Mouse (Mus musculus) bone marrow, adult 2 months (tissue): ENCODE results near the gene Nudcd3. TPM values are rescaled to one million over a fixed set of nuclear protein-coding genes. Genes with fewer than 3 reads are reported as not detected.

Experiments
- H3K27ac ChIP-seq: fragments of 200-500 bp; 2 replicates; pipeline ENCODE4 v1.5.1; 2012; ENCODE audit warnings: low read depth, mild to moderate bottlenecking, control low read depth, inconsistent platforms, low read length; ENCODE audit not compliant: control insufficient read depth, poor library complexity, insufficient read depth
- H3K4me1 ChIP-seq: fragments of 200-500 bp; 2 replicates; pipeline ENCODE4 v1.6.1; 2011; ENCODE audit warnings: low read length; ENCODE audit not compliant: control insufficient read depth, insufficient read depth
- H3K4me3 ChIP-seq: fragments of 200-500 bp; replicated peaks from 2 replicates; pipeline ENCODE3; 2011; ENCODE audit warnings: mild to moderate bottlenecking, low read depth, low read length, control low read depth; ENCODE audit not compliant: control insufficient read depth
- CTCF ChIP-seq: fragments of 200-500 bp; IDR thresholded peaks from 2 replicates; pipeline ENCODE4 v1.5.1; 2011; ENCODE audit warnings: low read length, control low read depth; ENCODE audit not compliant: control insufficient read depth, insufficient read depth
- POLR2A ChIP-seq: fragments of 200-500 bp; IDR thresholded peaks from 2 replicates; pipeline ENCODE4 v1.6.1; 2011; ENCODE audit warnings: low read depth, mild to moderate bottlenecking, control low read depth, low read length, borderline replicate concordance; ENCODE audit not compliant: control insufficient read depth
- WGBS: fragments of 180-500 bp; shearing (Covaris S2); methylation state at CpG from one replicate; pipeline ENCODE4 v1.1.7; 2018; 5-methylcytosine and 5-hydroxymethylcytosine counted together
- polyA plus RNA-seq: library from polyadenylated mRNA; stranded (reverse); fragments of >200 nt; gene quantifications from 2 replicates; pipeline ENCODE4 v1.2.4, GENCODE M21; 2011; ENCODE audit warnings: low replicate concordance; ENCODE audit not compliant: missing spikeins, insufficient read depth, insufficient read length

Nudcd3 gene
- polyA plus RNA-seq, 1 experiment, result 25.4 TPM

DNA sequence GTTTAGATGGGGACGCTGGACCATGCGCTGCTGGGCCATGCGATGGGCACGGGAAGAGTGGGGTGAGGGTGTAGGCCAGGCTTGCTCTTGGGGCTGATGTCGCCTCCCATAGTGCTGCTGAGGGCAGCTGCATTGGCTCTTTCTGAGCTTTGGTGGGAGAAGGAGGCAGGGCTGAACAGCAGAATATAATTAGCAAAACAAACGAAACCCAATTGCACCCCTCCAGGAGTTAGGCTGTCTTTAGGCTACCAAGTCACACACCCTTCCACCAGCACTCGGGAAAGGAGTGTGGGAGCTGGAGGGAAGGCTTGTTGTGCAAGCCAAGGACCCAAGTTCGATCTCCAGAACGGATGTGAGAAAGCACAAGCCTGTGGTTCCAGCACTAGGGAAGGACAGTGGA, 133.1 kb downstream of the Nudcd3 start:
- Histone ChIP-seq H3K27ac (no peak overlapping the region), H3K4me3 (no peak overlapping the region), H3K4me1 (no peaks in the 10 kb centered on the region)
- 50% methylated on average over 9 of the region's 9 CpGs for WGBS
- TF ChIP-seq CTCF (no peak), POLR2A (no peak)

DNA sequence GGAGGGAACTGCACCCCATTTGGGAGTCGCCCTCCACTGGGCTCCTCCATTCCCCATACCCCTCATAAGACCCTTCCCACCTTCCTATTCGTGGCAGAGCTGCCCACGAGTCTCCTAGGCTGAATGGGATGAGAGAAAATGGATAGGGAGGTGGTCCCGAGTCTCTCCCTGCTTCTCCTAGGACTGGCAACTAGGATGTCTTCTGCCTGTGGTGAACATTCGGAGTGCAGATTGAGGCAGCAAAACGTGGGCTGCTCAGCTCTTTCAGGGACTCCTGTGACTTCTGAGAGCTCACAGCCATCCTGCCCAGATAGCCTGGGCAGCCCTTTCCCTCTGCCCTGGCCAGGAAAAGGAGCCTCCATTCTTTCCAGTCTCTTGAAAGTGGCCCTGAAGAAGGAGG, 134.0 kb downstream of the Nudcd3 start, which contains the start of gene Camk2b:
TSS of gene Camk2b (minus strand) at position 187 of the 400 bp plus-strand sequence.
- no peak for TF ChIP-seq POLR2A
- no peak for TF ChIP-seq CTCF
- Histone ChIP-seq H3K27ac (0 out of 2 replicates have a peak within 1 kb of the TSS, but pooled peaks have one; percentile 8), H3K4me3 (no peak within 1 kb of the TSS), H3K4me1 (no peaks in the 10 kb centered on the region)
- 16% methylated on average over 6 of the region's 6 CpGs for WGBS

- 5% methylated on average over 95 of the region's 95 CpGs for WGBS
- Histone ChIP-seq H3K4me1 (no peaks in the 10 kb centered on the region), H3K4me3 (no peak overlapping the region), H3K27ac (0 out of 2 replicates have a peak overlapping the region, but pooled peaks have one; percentile 8)
- TF ChIP-seq POLR2A, result no peak
- no peak for TF ChIP-seq CTCF
Measured at GRCm38 (mm10) chr11:6065551-6066121, 134.6 kb downstream of the Nudcd3 start.

DNA sequence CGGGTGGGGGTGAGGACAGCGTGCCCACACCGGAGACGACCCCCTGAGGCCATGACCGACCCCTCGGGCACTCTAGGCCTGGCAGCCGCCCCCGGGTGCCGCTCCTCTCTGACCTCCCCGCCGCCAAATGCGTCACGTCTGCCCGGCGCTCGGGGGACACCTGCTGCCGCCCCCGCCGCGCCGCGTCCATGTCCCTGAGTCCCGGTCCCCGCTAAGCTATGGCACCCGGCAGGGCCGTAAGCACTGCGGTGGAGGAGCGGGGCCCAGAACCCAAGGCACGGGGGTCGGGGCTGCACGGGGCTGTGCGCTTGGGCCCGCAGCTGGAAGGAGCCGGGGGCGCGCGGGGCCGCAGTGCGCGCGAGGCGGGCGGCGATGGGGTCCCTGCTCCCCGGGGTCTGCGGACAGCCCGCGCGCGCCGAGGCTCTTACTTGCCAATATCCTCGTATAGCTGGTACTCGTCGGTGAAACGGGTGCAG, 135.1 kb downstream of the Nudcd3 start:
- Histone ChIP-seq H3K4me3 (no peak overlapping the region), H3K4me1 (no peaks in the 10 kb centered on the region), H3K27ac (no peak overlapping the region)
- TF ChIP-seq CTCF, result no peak
- TF ChIP-seq POLR2A, result no peak
- 3% methylated on average over 45 of the region's 55 CpGs for WGBS

- H3K4me1 ChIP-seq, result no peaks in the 10 kb centered on the region
- no peak overlapping the region for H3K4me3 ChIP-seq
- WGBS, result 8% methylated on average over 30 of the region's 30 CpGs
- H3K27ac ChIP-seq, result no peak overlapping the region
- no peak for TF ChIP-seq POLR2A
- TF ChIP-seq CTCF, result no peak
Measured at GRCm38 (mm10) chr11:6064215-6065045, 135.8 kb downstream of the Nudcd3 start.

DNA sequence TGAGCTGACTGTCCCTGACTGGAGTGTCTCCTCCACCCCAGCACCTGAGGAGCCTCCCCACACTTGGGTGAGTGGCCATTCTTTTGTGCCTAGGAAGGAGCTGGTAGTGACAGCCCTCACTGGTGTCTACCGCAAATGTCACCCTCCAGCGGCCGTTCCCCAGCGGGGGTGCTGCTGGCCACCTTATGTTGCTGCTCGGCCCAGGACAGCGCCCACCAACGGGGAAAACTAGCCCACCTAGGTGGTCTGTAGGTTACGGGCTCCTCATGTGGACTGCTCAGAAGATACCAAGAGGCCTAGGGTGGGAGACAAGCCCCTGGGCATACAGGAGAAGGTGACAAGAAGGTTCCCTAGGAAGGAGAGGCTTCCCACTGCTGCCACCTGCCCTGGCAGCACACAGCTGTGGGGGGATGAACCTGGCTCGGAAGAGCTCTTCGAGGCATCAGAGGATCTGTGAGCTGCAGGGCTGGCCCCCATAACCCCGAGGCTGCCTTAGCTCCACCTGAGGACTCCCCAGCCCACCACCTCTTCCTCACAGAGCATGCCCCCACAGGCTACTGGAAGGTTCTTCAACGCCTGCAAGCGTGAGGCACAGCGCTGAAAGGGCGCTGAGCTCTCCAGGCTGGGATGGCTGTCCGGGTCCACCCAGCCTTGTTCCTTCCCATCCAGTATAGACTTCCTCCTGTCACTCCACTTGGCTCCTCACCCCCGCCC, 136.6 kb downstream of the Nudcd3 start:
- H3K27ac ChIP-seq, result no peak overlapping the region
- H3K4me1 ChIP-seq, result no peaks in the 10 kb centered on the region
- WGBS, result 40% methylated on average over 17 of the region's 17 CpGs
- TF ChIP-seq CTCF, result no peak
- TF ChIP-seq POLR2A, result no peak
- H3K4me3 ChIP-seq, result no peak overlapping the region

DNA sequence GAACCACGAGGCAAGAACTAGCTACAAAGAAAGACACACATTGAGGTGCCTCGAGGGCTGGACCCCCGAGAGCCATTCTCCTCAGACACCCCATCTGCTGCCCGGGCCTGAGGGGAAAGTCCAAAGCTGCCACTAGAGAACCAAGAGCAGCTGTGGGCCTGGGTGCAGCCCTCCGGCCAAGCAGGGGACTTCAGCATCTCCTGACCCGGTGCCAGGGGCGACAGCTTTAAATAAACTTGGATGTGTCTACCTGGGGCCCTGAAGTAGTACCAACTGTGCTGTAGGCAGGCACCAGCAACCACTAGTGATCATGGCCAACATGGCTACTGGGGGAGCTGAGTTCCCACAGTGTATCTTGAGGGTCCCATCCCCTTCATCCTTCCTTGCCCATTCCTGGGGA, 137.2 kb downstream of the Nudcd3 start:
- H3K4me1 ChIP-seq, result no peaks in the 10 kb centered on the region
- H3K4me3 ChIP-seq, result no peak overlapping the region
- 78% methylated on average over 7 of the region's 7 CpGs for WGBS
- no peak overlapping the region for H3K27ac ChIP-seq
- TF ChIP-seq POLR2A, result no peak

- TF ChIP-seq POLR2A (no peak), CTCF (no peak)
- Histone ChIP-seq H3K4me1 (no peaks in the 10 kb centered on the region), H3K27ac (no peak overlapping the region), H3K4me3 (no peak overlapping the region)
- WGBS, result 81% methylated on average over 11 of the region's 11 CpGs
Measured at GRCm38 (mm10) chr11:6062329-6062728, 137.9 kb downstream of the Nudcd3 start.
